Mouse (Mus musculus): ENCODE results near the gene Cntn1. TPM values are rescaled to one million over a fixed set of nuclear protein-coding genes. Genes with fewer than 3 reads are reported as not detected.
A peak's percentile ranks its signal among the peaks of the same experiment; 100 is the strongest.
"Not testable (repeated sequence)": the region's sequence is repeated elsewhere in the genome, so short reads cannot be mapped to it uniquely, and the experiment has no call there.

Gene Cntn1
- polyA plus RNA-seq, 1 experiment from 2014 or later = 7.4 TPM

DNA sequence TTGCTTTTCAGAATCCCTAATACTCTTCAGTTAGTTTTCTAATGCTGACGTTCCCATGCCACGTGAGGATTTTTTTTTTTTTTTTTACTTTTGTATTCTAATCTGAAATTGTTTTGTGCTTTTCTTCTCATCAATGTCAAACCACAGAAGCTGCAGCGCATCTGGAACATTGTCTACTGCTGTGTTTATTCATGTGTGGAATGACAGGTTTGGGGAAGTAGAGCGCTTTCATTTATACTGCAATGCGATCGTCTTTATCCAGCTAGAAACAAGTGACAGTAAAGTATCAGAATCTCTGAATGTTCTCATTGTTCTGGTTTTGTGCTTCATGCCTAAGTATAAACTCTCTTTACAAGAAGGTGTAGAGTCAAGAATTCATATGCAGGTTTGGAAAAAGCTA is 289.3 kb downstream of the Cntn1 start:
- Histone ChIP-seq H3K9me3 (ENCODE audit: control insufficient read depth, low read length) (no peaks in the 10 kb centered on the region), H3K4me3 (ENCODE audit: low read depth, low read length) (no peak overlapping the region), H3K27me3 (ENCODE audit: control insufficient read depth, insufficient read depth, low read length) (no peaks in the 10 kb centered on the region), H3K27ac (ENCODE audit: low read depth, low read length) (no peak overlapping the region), H3K36me3 (ENCODE audit: control insufficient read depth, insufficient read depth, low read length) (no peaks in the 10 kb centered on the region), H3K4me2 (no peak overlapping the region), H3K4me1 (ENCODE audit: control insufficient read depth, insufficient read depth, low read length) (no peaks in the 10 kb centered on the region), H3K9ac (ENCODE audit: low read length) (no peak overlapping the region)
- ATAC-seq (ENCODE audit: low FRiP score) (no peak), DNase-seq (ENCODE audit: low spot score, missing footprints) (no peak)
- 57% methylated on average over 6 of the region's 6 CpGs for WGBS

DNA sequence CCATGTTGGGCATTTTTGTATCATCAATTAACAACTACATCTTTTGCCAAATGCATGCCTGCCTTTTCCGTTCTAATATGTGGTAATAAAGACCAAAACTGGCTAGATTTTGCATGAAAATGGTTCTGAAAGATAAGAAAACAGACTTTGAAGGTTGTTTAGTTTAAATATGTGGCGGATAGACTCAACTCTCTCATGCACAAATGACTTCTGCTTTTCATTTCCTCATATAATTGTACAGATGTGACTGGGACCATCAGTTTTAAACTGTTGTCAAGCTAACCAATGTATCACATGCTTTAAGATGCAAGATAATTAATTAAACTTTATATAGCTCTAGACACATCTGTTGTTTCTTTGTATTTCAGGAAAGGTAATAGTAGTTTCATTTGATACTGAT is 290.5 kb downstream of the Cntn1 start:
- no peak for DNase-seq (ENCODE audit: low spot score, missing footprints)

DNA sequence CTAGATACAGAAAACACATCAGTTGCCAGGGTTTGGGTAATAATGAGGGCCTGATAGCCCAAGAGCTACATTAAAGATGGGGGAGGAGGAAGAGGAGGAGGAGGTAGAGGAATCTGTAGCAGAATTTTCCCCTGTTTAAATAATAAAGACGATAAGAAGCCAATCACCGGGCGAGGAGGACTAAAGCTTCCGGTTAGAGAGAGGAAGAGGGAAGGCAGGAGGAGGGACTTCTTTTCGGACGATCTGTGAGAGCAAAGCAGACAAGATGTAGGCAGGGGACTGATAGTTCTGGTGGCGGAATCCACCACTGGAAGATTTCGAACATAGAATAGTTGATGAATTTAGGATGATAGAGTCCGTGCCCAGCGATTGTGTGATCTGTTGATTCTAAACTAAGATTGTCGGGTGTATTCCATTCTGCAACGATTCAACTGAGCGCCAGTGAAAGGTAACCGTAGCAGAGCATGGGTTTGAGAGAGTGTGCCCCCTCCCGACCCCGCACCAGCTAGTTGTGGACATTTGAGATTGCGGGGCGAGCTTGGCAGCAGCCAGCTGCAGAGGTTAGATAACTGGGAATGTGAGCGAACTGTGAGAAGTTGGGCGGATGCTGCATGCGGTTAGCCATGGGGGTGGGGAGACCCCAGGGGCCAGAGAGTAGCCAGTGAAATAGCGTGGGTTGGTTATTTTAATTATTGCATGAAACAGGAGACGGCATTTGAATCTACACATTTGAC is 293.3 kb downstream of the Cntn1 start:
- DNase-seq (ENCODE audit: low spot score, missing footprints) (no peak), ATAC-seq (ENCODE audit: low FRiP score) (no peak)
- Histone ChIP-seq H3K9ac (ENCODE audit: low read length) (no peak overlapping the region), H3K9me3 (ENCODE audit: control insufficient read depth, low read length) (no peaks in the 10 kb centered on the region), H3K4me3 (ENCODE audit: low read depth, low read length) (no peak overlapping the region), H3K36me3 (ENCODE audit: control insufficient read depth, insufficient read depth, low read length) (no peaks in the 10 kb centered on the region), H3K27me3 (ENCODE audit: control insufficient read depth, insufficient read depth, low read length) (peaks cover 4% of the 10 kb centered on the region; the same call in 1 of the 2 replicates), H3K27ac (ENCODE audit: low read depth, low read length) (no peak overlapping the region), H3K4me1 (ENCODE audit: control insufficient read depth, insufficient read depth, low read length) (peaks cover 13% of the 10 kb centered on the region), H3K4me2 (no peak overlapping the region)
- 83% methylated on average over 23 of the region's 23 CpGs for WGBS

More for the DNA sequence above, 290.5 kb downstream of the Cntn1 start:
- Histone ChIP-seq H3K4me2 (no peak overlapping the region), H3K9me3 (ENCODE audit: control insufficient read depth, low read length) (no peaks in the 10 kb centered on the region), H3K4me3 (ENCODE audit: low read depth, low read length) (no peak overlapping the region), H3K27ac (ENCODE audit: low read depth, low read length) (no peak overlapping the region), H3K4me1 (ENCODE audit: control insufficient read depth, insufficient read depth, low read length) (no peaks in the 10 kb centered on the region), H3K36me3 (ENCODE audit: control insufficient read depth, insufficient read depth, low read length) (no peaks in the 10 kb centered on the region), H3K9ac (ENCODE audit: low read length) (no peak overlapping the region), H3K27me3 (ENCODE audit: control insufficient read depth, insufficient read depth, low read length) (no peaks in the 10 kb centered on the region; the same call in 1 of the 2 replicates)
- ATAC-seq (ENCODE audit: low FRiP score) = no peak
- WGBS = 91% methylated on average over 2 of the region's 2 CpGs

DNA sequence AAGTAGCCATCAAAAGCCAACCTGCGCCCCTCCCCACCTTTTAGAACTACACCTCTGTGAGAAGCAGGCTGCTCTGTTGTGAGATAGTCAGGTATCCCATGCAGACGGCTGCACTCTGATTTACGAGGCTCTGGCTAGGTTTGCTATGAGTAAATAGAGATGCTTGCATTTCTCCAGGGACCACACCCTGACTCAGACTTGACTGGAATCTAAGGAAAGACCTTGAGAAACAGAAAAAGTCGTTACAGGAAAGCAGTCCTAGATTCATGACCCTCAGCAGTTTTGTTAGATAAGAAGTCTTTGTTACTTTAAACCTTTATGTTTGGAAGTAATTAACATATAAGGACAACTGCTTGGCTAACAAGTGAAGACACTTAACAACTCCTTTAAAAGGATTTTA is 296.5 kb downstream of the Cntn1 start:
- Histone ChIP-seq H3K4me1 (ENCODE audit: control insufficient read depth, insufficient read depth, low read length) (peaks cover 13% of the 10 kb centered on the region), H3K27me3 (ENCODE audit: control insufficient read depth, insufficient read depth, low read length) (peaks cover 4% of the 10 kb centered on the region; the same call in 1 of the 2 replicates), H3K4me3 (ENCODE audit: low read depth, low read length) (no peak overlapping the region), H3K9ac (ENCODE audit: low read length) (no peak overlapping the region), H3K27ac (ENCODE audit: low read depth, low read length) (no peak overlapping the region), H3K36me3 (ENCODE audit: control insufficient read depth, insufficient read depth, low read length) (no peaks in the 10 kb centered on the region), H3K9me3 (ENCODE audit: control insufficient read depth, low read length) (no peaks in the 10 kb centered on the region), H3K4me2 (no peak overlapping the region)
- 52% methylated on average over 4 of the region's 4 CpGs for WGBS
- no peak for DNase-seq (ENCODE audit: low spot score, missing footprints)
- no peak for ATAC-seq (ENCODE audit: low FRiP score)

DNA sequence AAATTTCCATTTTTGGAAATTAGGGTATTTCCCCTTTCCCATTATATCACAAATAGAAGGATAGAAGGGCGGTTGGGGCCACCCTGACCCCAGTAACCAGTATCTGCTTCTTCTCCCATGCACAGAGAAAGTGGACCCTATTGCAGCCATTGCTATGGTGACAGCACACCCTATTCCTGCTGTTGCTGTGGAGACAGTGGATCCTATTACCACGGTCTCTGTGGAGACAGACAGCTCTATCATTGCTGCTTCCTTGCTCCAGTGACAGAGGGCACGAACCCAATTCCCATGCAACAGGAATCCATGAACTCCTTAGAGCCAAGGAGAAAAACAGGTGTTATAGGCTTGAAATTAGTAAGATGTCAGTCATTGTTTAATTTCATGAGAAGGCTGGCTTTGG is 296.9 kb downstream of the Cntn1 start:
- no peak overlapping the region for H3K4me2 ChIP-seq
- WGBS = 12% methylated on average over 3 of the region's 3 CpGs
- DNase-seq (ENCODE audit: low spot score, missing footprints) (peak; percentile 87), ATAC-seq (ENCODE audit: low FRiP score) (peak; percentile 97)
- H3K4me1 ChIP-seq (ENCODE audit: control insufficient read depth, insufficient read depth, low read length) = peaks cover 13% of the 10 kb centered on the region
- H3K9me3 ChIP-seq (ENCODE audit: control insufficient read depth, low read length) = no peaks in the 10 kb centered on the region
- H3K27ac ChIP-seq (ENCODE audit: low read depth, low read length) = no peak overlapping the region
- no peaks in the 10 kb centered on the region for H3K36me3 ChIP-seq (ENCODE audit: control insufficient read depth, insufficient read depth, low read length)
- H3K9ac ChIP-seq (ENCODE audit: low read length) = no peak overlapping the region
- no peak overlapping the region for H3K4me3 ChIP-seq (ENCODE audit: low read depth, low read length)
- H3K27me3 ChIP-seq (ENCODE audit: control insufficient read depth, insufficient read depth, low read length) = peaks cover 4% of the 10 kb centered on the region; the same call in 1 of the 2 replicates

DNA sequence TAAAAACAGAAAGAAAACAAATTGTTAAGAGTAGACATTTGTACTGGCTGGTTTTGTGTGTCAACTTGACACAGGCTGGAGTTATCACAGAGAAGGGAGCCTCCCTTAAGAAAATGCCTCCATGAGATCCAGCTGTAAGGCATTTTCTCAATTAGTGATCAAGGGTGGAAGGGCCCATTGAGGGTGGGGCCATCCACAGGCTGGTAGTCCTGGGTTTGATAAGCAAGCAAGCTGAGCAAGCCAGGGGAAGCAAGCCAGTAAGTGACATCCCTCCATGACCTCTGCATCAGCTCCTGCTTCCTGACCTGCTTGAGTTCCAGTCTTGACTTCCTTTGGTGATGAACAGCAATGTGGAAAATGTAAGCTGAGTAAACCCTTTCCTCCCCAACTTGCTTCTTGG is 297.5 kb downstream of the Cntn1 start:
- ATAC-seq (ENCODE audit: low FRiP score) = peak; percentile 9; the same call in 1 of the 2 replicates
- H3K4me1 ChIP-seq (ENCODE audit: control insufficient read depth, insufficient read depth, low read length) = peaks cover 13% of the 10 kb centered on the region
- H3K27me3 ChIP-seq (ENCODE audit: control insufficient read depth, insufficient read depth, low read length); DNase-seq (ENCODE audit: low spot score, missing footprints); H3K9ac ChIP-seq (ENCODE audit: low read length); H3K4me3 ChIP-seq (ENCODE audit: low read depth, low read length); H3K9me3 ChIP-seq (ENCODE audit: control insufficient read depth, low read length); H3K36me3 ChIP-seq (ENCODE audit: control insufficient read depth, insufficient read depth, low read length); H3K4me2 ChIP-seq; H3K27ac ChIP-seq (ENCODE audit: low read depth, low read length): not testable (repeated sequence)

DNA sequence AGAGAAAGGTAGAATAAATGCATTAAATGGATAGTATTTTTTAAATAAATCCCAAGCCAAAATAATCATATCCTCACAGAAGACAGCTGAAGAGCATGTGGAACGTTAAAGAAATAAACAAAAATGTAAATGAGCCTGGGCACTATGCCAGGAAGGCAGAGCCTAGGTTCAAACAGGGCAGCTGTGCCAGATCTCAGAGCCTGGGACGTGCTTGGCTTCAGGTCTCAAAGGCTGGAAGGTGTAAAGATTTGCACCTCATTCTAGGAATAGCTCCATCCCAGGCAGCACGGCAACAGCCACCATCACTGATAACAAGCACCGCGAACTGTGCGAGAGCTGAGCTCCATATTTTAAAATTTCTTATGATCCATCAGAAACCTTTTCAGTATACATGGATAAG is 313.2 kb downstream of the Cntn1 start:
- WGBS = 88% methylated on average over 6 of the region's 6 CpGs
- H3K4me1 ChIP-seq (ENCODE audit: control insufficient read depth, insufficient read depth, low read length) = no peaks in the 10 kb centered on the region
- ATAC-seq (ENCODE audit: low FRiP score) = no peak

DNA sequence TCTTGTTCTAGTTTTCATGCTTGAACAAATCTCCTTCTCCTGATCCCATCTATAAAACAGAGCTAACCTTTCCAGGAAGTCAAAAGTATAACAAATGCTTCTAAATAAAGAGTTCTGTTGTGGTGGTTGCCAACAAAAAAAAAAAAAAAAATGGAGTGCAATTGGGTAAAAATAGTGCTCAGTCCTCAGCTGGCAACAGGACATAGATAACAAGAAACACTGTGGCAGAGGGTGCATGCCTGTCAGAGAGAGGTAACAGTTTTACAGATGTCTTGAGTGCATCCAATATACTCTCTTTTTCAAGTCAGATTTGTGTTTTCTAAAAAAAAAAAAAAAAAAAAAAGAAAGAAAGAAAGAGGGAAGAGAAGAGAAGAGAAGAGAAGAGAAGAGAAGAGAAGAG is 313.6 kb downstream of the Cntn1 start:
- ATAC-seq (ENCODE audit: low FRiP score) (no peak), DNase-seq (ENCODE audit: low spot score, missing footprints) (no peak)
- no peaks in the 10 kb centered on the region for H3K4me1 ChIP-seq (ENCODE audit: control insufficient read depth, insufficient read depth, low read length)
- H3K27me3 ChIP-seq (ENCODE audit: control insufficient read depth, insufficient read depth, low read length) = no peaks in the 10 kb centered on the region
- no peak overlapping the region for H3K4me2 ChIP-seq
- H3K36me3 ChIP-seq (ENCODE audit: control insufficient read depth, insufficient read depth, low read length) = no peaks in the 10 kb centered on the region
- no peak overlapping the region for H3K4me3 ChIP-seq (ENCODE audit: low read depth, low read length)
- no peak overlapping the region for H3K27ac ChIP-seq (ENCODE audit: low read depth, low read length)
- no peaks in the 10 kb centered on the region for H3K9me3 ChIP-seq (ENCODE audit: control insufficient read depth, low read length)
- no peak overlapping the region for H3K9ac ChIP-seq (ENCODE audit: low read length)

More for the DNA sequence above, 313.2 kb downstream of the Cntn1 start:
- Histone ChIP-seq H3K9me3 (ENCODE audit: control insufficient read depth, low read length) (no peaks in the 10 kb centered on the region), H3K36me3 (ENCODE audit: control insufficient read depth, insufficient read depth, low read length) (no peaks in the 10 kb centered on the region), H3K9ac (ENCODE audit: low read length) (no peak overlapping the region), H3K4me2 (no peak overlapping the region), H3K27ac (ENCODE audit: low read depth, low read length) (no peak overlapping the region), H3K27me3 (ENCODE audit: control insufficient read depth, insufficient read depth, low read length) (no peaks in the 10 kb centered on the region), H3K4me3 (ENCODE audit: low read depth, low read length) (no peak overlapping the region)
- no peak for DNase-seq (ENCODE audit: low spot score, missing footprints)
